Mouse (Mus musculus) liver, embryonic 15.5 days (tissue): Measurements from ENCODE around the gene Gm12888. TPM values are rescaled to one million over a fixed set of nuclear protein-coding genes. Genes with fewer than 3 reads are reported as not detected.
"Not testable (repeated sequence)": the region's sequence is repeated elsewhere in the genome, so short reads cannot be mapped to it uniquely, and the experiment has no call there.

Experiments
- ATAC-seq: fragments of 200-750 bp; cut with Nextera tagmentation; 2 replicates; pipeline ENCODE4 v1.8.0; 2017; ENCODE audit warnings: moderate number of reproducible peaks, mild to moderate bottlenecking, moderate library complexity; ENCODE audit not compliant: insufficient read depth
- H3K27ac ChIP-seq: fragments of 300-500 bp; sonication (generic); replicated peaks from 2 replicates; pipeline ENCODE4 v1.5.1; 2015; ENCODE audit warnings: mild to moderate bottlenecking, inconsistent platforms
- H3K27me3 ChIP-seq: fragments of 300-500 bp; sonication (generic); 2 replicates; pipeline ENCODE4 v1.6.1; 2015; ENCODE audit warnings: mild to moderate bottlenecking, inconsistent platforms
- H3K36me3 ChIP-seq: fragments of 300-500 bp; sonication (generic); replicated peaks from 2 replicates; pipeline ENCODE4 v1.6.1; 2015; ENCODE audit warnings: moderate library complexity, mild to moderate bottlenecking, inconsistent platforms
- H3K4me1 ChIP-seq: fragments of 300-500 bp; sonication (generic); replicated peaks from 2 replicates; pipeline ENCODE4 v1.6.1; 2015; ENCODE audit warnings: inconsistent platforms
- H3K4me2 ChIP-seq: fragments of 300-500 bp; sonication (generic); 2 replicates; pipeline ENCODE4 v1.6.1; 2015; ENCODE audit warnings: moderate library complexity, mild to moderate bottlenecking, inconsistent platforms
- H3K4me3 ChIP-seq: fragments of 300-500 bp; sonication (generic); replicated peaks from 2 replicates; pipeline ENCODE4 v1.5.1; 2015; ENCODE audit warnings: mild to moderate bottlenecking, inconsistent platforms
- H3K9ac ChIP-seq: fragments of 300-500 bp; sonication (generic); 2 replicates; pipeline ENCODE4 v1.6.1; 2015; ENCODE audit warnings: moderate library complexity, mild to moderate bottlenecking, inconsistent platforms
- H3K9me3 ChIP-seq: fragments of 300-500 bp; sonication (generic); replicated peaks from 2 replicates; pipeline ENCODE4 v1.6.1; 2016; ENCODE audit warnings: inconsistent platforms
- WGBS: fragments of 180-500 bp; shearing (Covaris S2); methylation state at CpG from one replicate; pipeline ENCODE4 v1.1.7; 2015; ENCODE audit warnings: mixed read lengths; ENCODE audit not compliant: insufficient replicate concordance; 5-methylcytosine and 5-hydroxymethylcytosine counted together
- polyA plus RNA-seq: library from polyadenylated mRNA; unstranded; fragments of >200 nt; fragmentation: Nextera tagmentation; extraction: Ambion mirVana; gene quantifications from 2 replicates; pipeline ENCODE4 v1.2.1, GENCODE M21; 2015

Gene Gm12888
- polyA plus RNA-seq: not detected in 2 replicates

DNA sequence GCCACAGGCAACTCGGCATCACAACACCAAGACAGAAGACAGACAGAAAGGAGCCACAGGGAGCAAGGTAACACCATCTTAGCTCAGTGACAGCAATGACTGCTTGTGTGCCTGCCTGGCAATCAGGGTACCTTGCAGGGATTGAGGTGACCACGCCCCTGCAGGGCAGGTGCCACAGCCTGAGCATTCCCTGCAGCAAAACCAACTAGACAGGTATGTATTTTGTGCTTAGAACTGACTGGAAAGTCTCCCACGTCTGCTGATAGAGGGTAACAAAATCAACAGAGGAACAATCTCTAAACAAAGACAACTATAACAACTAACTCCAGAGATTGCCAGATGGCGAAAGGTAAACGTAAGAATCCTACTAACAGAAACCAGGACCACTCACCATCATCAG, at the start of gene Gm12888:
TSS of gene Gm12888 (minus strand) at position 101 of the 400 bp plus-strand sequence.
- not testable (repeated sequence) for H3K27me3 ChIP-seq, H3K9ac ChIP-seq, H3K4me3 ChIP-seq, H3K27ac ChIP-seq, H3K4me1 ChIP-seq, H3K9me3 ChIP-seq, H3K4me2 ChIP-seq, ATAC-seq, H3K36me3 ChIP-seq
- 49% methylated on average over 4 of the region's 5 CpGs for WGBS

Other genes starting within 250 kb of the Gm12888 start
- 20.3 and 21.1 TPM in 2 replicates for gene Zmpste24, start 226.7 kb downstream of the Gm12888 start, polyA plus RNA-seq
- gene Tmco2, start 215.7 kb downstream of the Gm12888 start, polyA plus RNA-seq: not detected in 2 replicates
- gene Rlf, start 109.8 kb downstream of the Gm12888 start, polyA plus RNA-seq: 9.7 and 10.8 TPM in 2 replicates
- gene Gm12886, start 98.2 kb upstream of the Gm12888 start, polyA plus RNA-seq: not detected in 2 replicates